Mouse (Mus musculus) lung, embryonic 14.5 days (tissue): ENCODE data around the gene Rala. TPM values are rescaled to one million over a fixed set of nuclear protein-coding genes. Genes with fewer than 3 reads are reported as not detected.

Source experiments
- ATAC-seq: fragments of 200-750 bp; cut with Nextera tagmentation; 2 replicates; pipeline ENCODE4 v1.8.0; 2017; ENCODE audit warnings: mild to moderate bottlenecking, moderate TSS enrichment, moderate library complexity; ENCODE audit not compliant: insufficient read depth
- DNase-seq: peaks from one replicate; pipeline ENCODE4 v3.0.0-alpha.2; 2015
- H3K27ac ChIP-seq: fragments of 300-500 bp; sonication (generic); 2 replicates; pipeline ENCODE4 v1.5.1; 2014; ENCODE audit warnings: low read depth, mild to moderate bottlenecking, moderate library complexity
- H3K27me3 ChIP-seq: fragments of 300-500 bp; sonication (generic); 2 replicates; pipeline ENCODE4 v1.6.1; 2014; ENCODE audit warnings: low read length, control low read depth; ENCODE audit not compliant: insufficient read depth
- H3K36me3 ChIP-seq: fragments of 300-500 bp; sonication (generic); 2 replicates; pipeline ENCODE4 v1.6.1; 2014; ENCODE audit warnings: control low read depth; ENCODE audit not compliant: insufficient read depth
- H3K4me1 ChIP-seq: fragments of 300-500 bp; sonication (generic); 2 replicates; pipeline ENCODE4 v1.6.1; 2014; ENCODE audit warnings: antibody characterized with exemption, control low read depth; ENCODE audit not compliant: insufficient read depth
- H3K4me2 ChIP-seq: fragments of 300-500 bp; sonication (generic); 2 replicates; pipeline ENCODE4 v1.6.1; 2014; ENCODE audit warnings: mild to moderate bottlenecking
- H3K4me3 ChIP-seq: fragments of 300-500 bp; sonication (generic); 2 replicates; pipeline ENCODE4 v1.5.1; 2014; ENCODE audit warnings: low read depth, low read length
- H3K9ac ChIP-seq: fragments of 300-500 bp; sonication (generic); 2 replicates; pipeline ENCODE4 v1.6.1; 2014
- H3K9me3 ChIP-seq: fragments of 300-500 bp; sonication (generic); 2 replicates; pipeline ENCODE4 v1.6.1; 2016; ENCODE audit warnings: low read depth, low read length, control low read depth
- CTCF ChIP-seq: IDR thresholded peaks from 2 replicates; pipeline ENCODE4 v1.5.1; 2016; ENCODE audit warnings: antibody characterized with exemption, low read depth
- WGBS: fragments of 180-500 bp; shearing (Covaris S2); extraction: QIAGEN DNeasy Blood & Tissue Kit; methylation state at CpG from one replicate; pipeline ENCODE4 v1.1.7; 2014; 5-methylcytosine and 5-hydroxymethylcytosine counted together
- polyA plus RNA-seq: library from polyadenylated mRNA; unstranded; fragments of >200 nt; fragmentation: Nextera tagmentation; extraction: Ambion mirVana; gene quantifications from 2 replicates; pipeline ENCODE4 v1.2.1, GENCODE M21; 2014

Rala gene
- polyA plus RNA-seq, 1 experiment from 2014 or later: 109 TPM

DNA sequence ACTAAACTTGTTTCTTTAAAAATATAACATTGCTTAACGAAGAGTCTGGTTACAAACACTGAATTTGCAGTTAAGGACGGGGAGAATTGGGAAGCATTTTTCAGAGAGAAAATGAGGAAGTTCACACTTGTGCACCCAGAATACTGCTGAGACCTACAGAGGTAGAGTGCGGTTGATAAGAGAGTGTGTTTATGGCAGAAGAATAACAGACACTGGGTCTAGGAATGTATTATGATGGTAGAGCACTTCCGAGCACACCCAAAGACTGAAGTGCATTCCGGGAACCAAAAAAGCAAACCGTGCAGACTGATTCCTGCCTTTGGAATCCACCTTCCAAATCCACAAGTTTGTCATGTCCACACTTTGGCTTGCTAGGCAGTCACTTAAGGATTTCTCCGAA is 107.2 kb downstream of the Rala start:
- Histone ChIP-seq H3K36me3 (no peaks in the 10 kb centered on the region), H3K4me3 (no peak overlapping the region), H3K9me3 (no peaks in the 10 kb centered on the region), H3K27me3 (no peaks in the 10 kb centered on the region), H3K27ac (no peak overlapping the region), H3K4me1 (no peaks in the 10 kb centered on the region; the same call in 1 of the 2 replicates), H3K9ac (no peak overlapping the region), H3K4me2 (no peak overlapping the region)
- no peak for DNase-seq
- WGBS: 67% methylated on average over 7 of the region's 7 CpGs
- ATAC-seq: no peak
- no peak for TF ChIP-seq CTCF

DNA sequence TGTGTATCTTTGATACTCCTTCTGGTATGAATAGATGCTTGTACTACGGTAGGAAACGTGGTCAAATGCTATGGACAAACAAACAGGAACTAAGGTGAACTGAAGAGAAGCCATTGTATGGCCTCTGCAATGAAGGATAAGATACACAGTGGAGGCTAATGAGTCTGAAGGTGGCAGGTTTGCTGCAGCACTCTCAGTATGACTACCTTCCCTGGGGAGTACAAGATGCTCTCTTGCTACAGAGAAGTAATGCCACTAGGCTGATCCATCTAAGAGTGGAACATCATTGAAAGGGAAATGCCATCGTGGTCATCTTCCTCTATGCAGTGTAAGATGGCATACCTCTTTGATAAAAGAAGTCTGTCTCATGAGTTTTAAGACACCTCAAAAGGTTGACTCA is 111.1 kb downstream of the Rala start:
- no peaks in the 10 kb centered on the region for H3K27me3 ChIP-seq
- no peak overlapping the region for H3K9ac ChIP-seq
- H3K27ac ChIP-seq: no peak overlapping the region
- TF ChIP-seq CTCF: no peak
- 75% methylated on average over 3 of the region's 3 CpGs for WGBS
- DNase-seq (no peak), ATAC-seq (no peak)
- H3K4me1 ChIP-seq: no peaks in the 10 kb centered on the region; the same call in 1 of the 2 replicates
- no peak overlapping the region for H3K4me2 ChIP-seq
- no peaks in the 10 kb centered on the region for H3K36me3 ChIP-seq
- no peak overlapping the region for H3K4me3 ChIP-seq
- no peaks in the 10 kb centered on the region for H3K9me3 ChIP-seq

Other genes with a start within 250 kb of the Rala start
- gene Mplkip, start 249.0 kb downstream of the Rala start, polyA plus RNA-seq: 53.5 and 61.6 TPM in 2 replicates
- gene Sugct, start 248.7 kb downstream of the Rala start, polyA plus RNA-seq: 3.0 and 3.4 TPM in 2 replicates
- gene Cdk13, start 139.1 kb downstream of the Rala start, polyA plus RNA-seq: 23.0 and 27.6 TPM in 2 replicates
- gene Yae1d1, start 49.1 kb upstream of the Rala start, polyA plus RNA-seq: 74.3 and 75.2 TPM in 2 replicates